Mouse (Mus musculus) midbrain, postnatal 0 days (tissue): Measurements from ENCODE around the gene Gm21992. TPM values are rescaled to one million over a fixed set of nuclear protein-coding genes. Genes with fewer than 3 reads are reported as not detected.

Experiments used
- ATAC-seq: fragments of 200-750 bp; cut with Nextera tagmentation; 2 replicates; pipeline ENCODE4 v1.8.0; 2017; ENCODE audit warnings: moderate number of reproducible peaks, mild to moderate bottlenecking, moderate TSS enrichment, moderate library complexity; ENCODE audit not compliant: low FRiP score
- DNase-seq: peaks from one replicate; pipeline ENCODE4 v3.0.0-alpha.2; 2015; ENCODE audit warnings: low spot score
- H3K27ac ChIP-seq: fragments of 300-500 bp; sonication (generic); 2 replicates; pipeline ENCODE4 v1.5.1; 2014; ENCODE audit warnings: low read depth, mild to moderate bottlenecking, low read length, mixed read lengths
- H3K27me3 ChIP-seq: fragments of 300-500 bp; sonication (generic); 2 replicates; pipeline ENCODE4 v1.6.1; 2014; ENCODE audit warnings: low read length, control low read depth, mixed read lengths; ENCODE audit not compliant: insufficient read depth
- H3K36me3 ChIP-seq: fragments of 300-500 bp; sonication (generic); 2 replicates; pipeline ENCODE4 v1.6.1; 2014; ENCODE audit warnings: low read length, control low read depth, mixed read lengths; ENCODE audit not compliant: insufficient read depth
- H3K4me1 ChIP-seq: fragments of 300-500 bp; sonication (generic); 2 replicates; pipeline ENCODE4 v1.6.1; 2014; ENCODE audit warnings: mild to moderate bottlenecking, control low read depth, antibody characterized with exemption, low read length, mixed read lengths; ENCODE audit not compliant: insufficient read depth
- H3K4me2 ChIP-seq: fragments of 300-500 bp; sonication (generic); 2 replicates; pipeline ENCODE4 v1.6.1; 2014; ENCODE audit warnings: low read depth, mild to moderate bottlenecking, low read length, mixed read lengths; ENCODE audit not compliant: poor library complexity, severe bottlenecking
- H3K4me3 ChIP-seq: fragments of 300-500 bp; sonication (generic); 2 replicates; pipeline ENCODE4 v1.5.1; 2014; ENCODE audit warnings: low read depth, mild to moderate bottlenecking, low read length, moderate library complexity
- H3K9ac ChIP-seq: fragments of 300-500 bp; sonication (generic); replicated peaks from 2 replicates; pipeline ENCODE4 v1.6.1; 2014; ENCODE audit warnings: mild to moderate bottlenecking, low read length, moderate library complexity, mixed read lengths; ENCODE audit not compliant: poor library complexity, severe bottlenecking
- H3K9me3 ChIP-seq: fragments of 300-500 bp; sonication (generic); 2 replicates; pipeline ENCODE4 v1.6.1; 2016; ENCODE audit warnings: low read length, control low read depth
- CTCF ChIP-seq: IDR thresholded peaks from 2 replicates; pipeline ENCODE4 v1.5.1; 2016; ENCODE audit warnings: antibody characterized with exemption, mild to moderate bottlenecking
- WGBS: fragments of 180-500 bp; shearing (Covaris S2); extraction: QIAGEN DNeasy Blood & Tissue Kit; methylation state at CpG from one replicate; pipeline ENCODE4 v1.1.7; 2014; 5-methylcytosine and 5-hydroxymethylcytosine counted together
- polyA plus RNA-seq: library from polyadenylated mRNA; unstranded; fragments of >200 nt; fragmentation: Nextera tagmentation; extraction: Ambion mirVana; gene quantifications from 2 replicates; pipeline ENCODE4 v1.2.1, GENCODE M21; 2015
- total RNA-seq: library from RNA; depleted of rRNA; stranded (reverse); fragments of >200 nt; gene quantifications from 2 replicates; pipeline ENCODE4 v1.2.3, GENCODE M21; 2014

The Gm21992 gene
- total and polyA plus RNA-seq, 2 experiments from 2014 or later, result 8.1 to 17.9 TPM

- H3K4me2 ChIP-seq, result no peak overlapping the region
- H3K27ac ChIP-seq, result no peak overlapping the region
- H3K36me3 ChIP-seq, result peaks cover 27% of the 10 kb centered on the region
- H3K4me3 ChIP-seq, result no peak overlapping the region
- TF ChIP-seq CTCF, result no peak
- DNase-seq (no peak), ATAC-seq (no peak)
- no peak overlapping the region for H3K9ac ChIP-seq
- WGBS, result 84% methylated on average over 15 of the region's 15 CpGs
- H3K27me3 ChIP-seq, result no peaks in the 10 kb centered on the region
- no peaks in the 10 kb centered on the region for H3K4me1 ChIP-seq
- H3K9me3 ChIP-seq, result no peaks in the 10 kb centered on the region
Observed at GRCm38 (mm10) chr19:4720112-4720511, 91.3 kb downstream of the Gm21992 start.

GRCm38 (mm10) chr19:4719351-4719764 is 92.1 kb downstream of the Gm21992 start:
- H3K27ac ChIP-seq, result no peak overlapping the region
- 23% methylated on average over 5 of the region's 5 CpGs for WGBS
- no peak for TF ChIP-seq CTCF
- no peak overlapping the region for H3K9ac ChIP-seq
- no peaks in the 10 kb centered on the region for H3K27me3 ChIP-seq
- no peak overlapping the region for H3K4me2 ChIP-seq
- H3K4me1 ChIP-seq, result no peaks in the 10 kb centered on the region
- ATAC-seq (no peak), DNase-seq (no peak)
- no peaks in the 10 kb centered on the region for H3K9me3 ChIP-seq
- no peak overlapping the region for H3K4me3 ChIP-seq
- peaks cover 22% of the 10 kb centered on the region for H3K36me3 ChIP-seq

GRCm38 (mm10) chr19:4718716-4719115 is 92.7 kb downstream of the Gm21992 start:
- Histone ChIP-seq H3K4me2 (no peak overlapping the region), H3K9ac (no peak overlapping the region), H3K4me1 (peaks cover 4% of the 10 kb centered on the region; the same call in 1 of the 2 replicates), H3K27ac (no peak overlapping the region), H3K4me3 (no peak overlapping the region), H3K36me3 (peaks cover 18% of the 10 kb centered on the region), H3K9me3 (no peaks in the 10 kb centered on the region), H3K27me3 (no peaks in the 10 kb centered on the region)
- 32% methylated on average over 12 of the region's 12 CpGs for WGBS
- DNase-seq (no peak), ATAC-seq (no peak)
- TF ChIP-seq CTCF, result no peak

- no peak overlapping the region for H3K4me3 ChIP-seq
- no peaks in the 10 kb centered on the region for H3K9me3 ChIP-seq
- H3K4me1 ChIP-seq, result peaks cover 5% of the 10 kb centered on the region; the same call in 1 of the 2 replicates
- no peaks in the 10 kb centered on the region for H3K27me3 ChIP-seq
- H3K27ac ChIP-seq, result no peak overlapping the region
- ATAC-seq, result no peak
- DNase-seq, result no peak
- H3K36me3 ChIP-seq, result peaks cover 18% of the 10 kb centered on the region
- no peak for TF ChIP-seq CTCF
- H3K4me2 ChIP-seq, result no peak overlapping the region
- 95% methylated on average over 2 of the region's 2 CpGs for WGBS
- no peak overlapping the region for H3K9ac ChIP-seq
Observed at GRCm38 (mm10) chr19:4717281-4717680, 94.1 kb downstream of the Gm21992 start.

- DNase-seq (no peak), ATAC-seq (no peak)
- no peak for TF ChIP-seq CTCF
- H3K4me3 ChIP-seq, result no peak overlapping the region
- H3K9ac ChIP-seq, result no peak overlapping the region
- no peak overlapping the region for H3K27ac ChIP-seq
- H3K4me2 ChIP-seq, result no peak overlapping the region
- H3K27me3 ChIP-seq, result no peaks in the 10 kb centered on the region
- H3K4me1 ChIP-seq, result peaks cover 5% of the 10 kb centered on the region; the same call in 1 of the 2 replicates
- H3K36me3 ChIP-seq, result peaks cover 16% of the 10 kb centered on the region
- WGBS, result 97% methylated on average over 14 of the region's 14 CpGs
- no peaks in the 10 kb centered on the region for H3K9me3 ChIP-seq
Observed at GRCm38 (mm10) chr19:4716756-4717155, 94.7 kb downstream of the Gm21992 start.

GRCm38 (mm10) chr19:4713886-4714285 is 97.5 kb downstream of the Gm21992 start:
- no peaks in the 10 kb centered on the region for H3K9me3 ChIP-seq
- H3K27me3 ChIP-seq, result no peaks in the 10 kb centered on the region
- 55% methylated on average over 3 of the region's 3 CpGs for WGBS
- no peaks in the 10 kb centered on the region; the same call in 1 of the 2 replicates for H3K36me3 ChIP-seq
- peaks cover 5% of the 10 kb centered on the region; the same call in 1 of the 2 replicates for H3K4me1 ChIP-seq
- peak overlapping the region; percentile 29; the same call in 1 of the 2 replicates for H3K9ac ChIP-seq
- no peak for TF ChIP-seq CTCF
- ATAC-seq (no peak), DNase-seq (no peak)
- no peak overlapping the region for H3K27ac ChIP-seq
- peak overlapping the region; percentile 76 for H3K4me2 ChIP-seq
- peak overlapping the region; percentile 79 for H3K4me3 ChIP-seq
